Mouse (Mus musculus) midbrain, embryonic 14.5 days (tissue): ENCODE measurements at regions not wholly inside any gene's neighbourhood (a gene's known extent, or its start where the extent isn't known, plus 50 kb on each side); places are given as distances from the start of the nearest gene placed in this dataset.

Experiments used
- ATAC-seq: fragments of 200-750 bp; cut with Nextera tagmentation; 2 replicates; pipeline ENCODE4 v1.8.0; 2017; ENCODE audit warnings: moderate number of reproducible peaks, moderate library complexity; ENCODE audit not compliant: low FRiP score, low TSS enrichment
- DNase-seq: peaks from one replicate; pipeline ENCODE4 v3.0.0-alpha.2; 2015
- H3K27ac ChIP-seq: fragments of 300-500 bp; sonication (generic); replicated peaks from 2 replicates; pipeline ENCODE4 v1.5.1; 2014; ENCODE audit warnings: mild to moderate bottlenecking, low read depth, low read length, moderate library complexity
- H3K27me3 ChIP-seq: fragments of 300-500 bp; sonication (generic); 2 replicates; pipeline ENCODE4 v1.6.1; 2014; ENCODE audit warnings: low read length, control low read depth, mixed read lengths; ENCODE audit not compliant: control insufficient read depth, insufficient read depth
- H3K36me3 ChIP-seq: fragments of 300-500 bp; sonication (generic); 2 replicates; pipeline ENCODE4 v1.6.1; 2014; ENCODE audit warnings: low read length, control low read depth; ENCODE audit not compliant: control insufficient read depth, insufficient read depth
- H3K4me1 ChIP-seq: fragments of 300-500 bp; sonication (generic); 2 replicates; pipeline ENCODE4 v1.6.1; 2014; ENCODE audit warnings: mild to moderate bottlenecking, antibody characterized with exemption, low read length, control low read depth; ENCODE audit not compliant: control insufficient read depth, insufficient read depth
- H3K4me2 ChIP-seq: fragments of 300-500 bp; sonication (generic); 2 replicates; pipeline ENCODE4 v1.6.1; 2014; ENCODE audit warnings: mild to moderate bottlenecking, low read length, moderate library complexity
- H3K4me3 ChIP-seq: fragments of 300-500 bp; sonication (generic); replicated peaks from 2 replicates; pipeline ENCODE4 v1.5.1; 2014; ENCODE audit warnings: low read depth, low read length
- H3K9ac ChIP-seq: fragments of 300-500 bp; sonication (generic); replicated peaks from 2 replicates; pipeline ENCODE4 v1.6.1; 2014; ENCODE audit warnings: mild to moderate bottlenecking, low read length, moderate library complexity
- H3K9me3 ChIP-seq: fragments of 300-500 bp; sonication (generic); 2 replicates; pipeline ENCODE4 v1.6.1; 2016; ENCODE audit warnings: low read length, control low read depth, mixed read lengths; ENCODE audit not compliant: control insufficient read depth
- WGBS: fragments of 180-500 bp; shearing (Covaris S2); extraction: QIAGEN DNeasy Blood & Tissue Kit; methylation state at CpG from one replicate; pipeline ENCODE4 v1.1.7; 2014; 5-methylcytosine and 5-hydroxymethylcytosine counted together

- Histone ChIP-seq H3K36me3 (no peaks in the 10 kb centered on the region), H3K27ac (no peak overlapping the region), H3K4me1 (no peaks in the 10 kb centered on the region), H3K27me3 (no peaks in the 10 kb centered on the region), H3K9me3 (no peaks in the 10 kb centered on the region), H3K9ac (no peak overlapping the region), H3K4me3 (no peak overlapping the region), H3K4me2 (no peak overlapping the region)
- WGBS, result 93% methylated on average over 1 of the region's 1 CpGs
- ATAC-seq (no peak), DNase-seq (no peak)
Observed at GRCm38 (mm10) chr5:27963765-27964164, 107.4 kb upstream of the Insig1 start.

- Histone ChIP-seq H3K27me3 (no peaks in the 10 kb centered on the region), H3K27ac (no peak overlapping the region), H3K4me2 (no peak overlapping the region), H3K9ac (no peak overlapping the region), H3K4me1 (no peaks in the 10 kb centered on the region), H3K36me3 (no peaks in the 10 kb centered on the region), H3K9me3 (no peaks in the 10 kb centered on the region), H3K4me3 (no peak overlapping the region)
- 19% methylated on average over 2 of the region's 2 CpGs for WGBS
- DNase-seq (peak; percentile 84), ATAC-seq (peak; percentile 64; the same call in 1 of the 2 replicates)
Observed at GRCm38 (mm10) chr5:27995186-27995585, 76.0 kb upstream of the Insig1 start.

GRCm38 (mm10) chr5:27997751-27998150, 73.4 kb upstream of the Insig1 start:
- WGBS, result 93% methylated on average over 8 of the region's 8 CpGs

GRCm38 (mm10) chr5:28002922-28003321, 68.2 kb upstream of the Insig1 start:
- Histone ChIP-seq H3K4me2 (no peak overlapping the region), H3K9ac (no peak overlapping the region), H3K4me1 (no peaks in the 10 kb centered on the region), H3K27ac (no peak overlapping the region), H3K9me3 (no peaks in the 10 kb centered on the region), H3K36me3 (no peaks in the 10 kb centered on the region), H3K4me3 (no peak overlapping the region), H3K27me3 (no peaks in the 10 kb centered on the region)
- no peak for DNase-seq
- no peak; the same call in 1 of the 2 replicates for ATAC-seq
- 83% methylated on average over 1 of the region's 1 CpGs for WGBS

More at GRCm38 (mm10) chr5:27997751-27998150, 73.4 kb upstream of the Insig1 start:
- no peaks in the 10 kb centered on the region for H3K27me3 ChIP-seq
- H3K27ac ChIP-seq, result no peak overlapping the region
- no peaks in the 10 kb centered on the region for H3K4me1 ChIP-seq
- H3K4me2 ChIP-seq, result no peak overlapping the region
- H3K4me3 ChIP-seq, result no peak overlapping the region
- DNase-seq, result no peak
- no peak for ATAC-seq
- H3K9ac ChIP-seq, result no peak overlapping the region
- no peaks in the 10 kb centered on the region for H3K9me3 ChIP-seq
- H3K36me3 ChIP-seq, result no peaks in the 10 kb centered on the region

GRCm38 (mm10) chr5:28003756-28004486, 67.2 kb upstream of the Insig1 start:
- DNase-seq (no peak), ATAC-seq (no peak)
- Histone ChIP-seq H3K9ac (no peak overlapping the region), H3K4me3 (no peak overlapping the region), H3K4me2 (no peak overlapping the region), H3K36me3 (no peaks in the 10 kb centered on the region), H3K27ac (no peak overlapping the region), H3K27me3 (no peaks in the 10 kb centered on the region), H3K4me1 (no peaks in the 10 kb centered on the region), H3K9me3 (no peaks in the 10 kb centered on the region)
- 82% methylated on average over 6 of the region's 6 CpGs for WGBS

- H3K9me3 ChIP-seq, result no peaks in the 10 kb centered on the region
- H3K27me3 ChIP-seq, result no peaks in the 10 kb centered on the region
- no peak overlapping the region for H3K9ac ChIP-seq
- H3K36me3 ChIP-seq, result no peaks in the 10 kb centered on the region
- ATAC-seq, result no peak
- H3K4me2 ChIP-seq, result no peak overlapping the region
- H3K4me3 ChIP-seq, result no peak overlapping the region
- DNase-seq, result no peak
- H3K4me1 ChIP-seq, result no peaks in the 10 kb centered on the region
- no peak overlapping the region for H3K27ac ChIP-seq
Observed at GRCm38 (mm10) chr5:28004487-28004827, 66.7 kb upstream of the Insig1 start.

- no peaks in the 10 kb centered on the region for H3K27me3 ChIP-seq
- H3K4me2 ChIP-seq, result no peak overlapping the region
- no peaks in the 10 kb centered on the region for H3K36me3 ChIP-seq
- ATAC-seq (no peak), DNase-seq (no peak)
- H3K9me3 ChIP-seq, result no peaks in the 10 kb centered on the region
- no peak overlapping the region for H3K4me3 ChIP-seq
- H3K4me1 ChIP-seq, result no peaks in the 10 kb centered on the region
- no peak overlapping the region for H3K27ac ChIP-seq
- no peak overlapping the region for H3K9ac ChIP-seq
- WGBS, result 90% methylated on average over 4 of the region's 4 CpGs
Observed at GRCm38 (mm10) chr5:28009386-28009785, 61.8 kb upstream of the Insig1 start.

- H3K4me2 ChIP-seq, result no peak overlapping the region
- H3K36me3 ChIP-seq, result no peaks in the 10 kb centered on the region
- DNase-seq (no peak), ATAC-seq (no peak)
- WGBS, result 71% methylated on average over 2 of the region's 2 CpGs
- no peaks in the 10 kb centered on the region for H3K27me3 ChIP-seq
- H3K27ac ChIP-seq, result no peak overlapping the region
- no peak overlapping the region for H3K9ac ChIP-seq
- H3K9me3 ChIP-seq, result no peaks in the 10 kb centered on the region
- no peak overlapping the region for H3K4me3 ChIP-seq
- no peaks in the 10 kb centered on the region for H3K4me1 ChIP-seq
Observed at GRCm38 (mm10) chr5:28009871-28010270, 61.3 kb upstream of the Insig1 start.

GRCm38 (mm10) chr5:28010529-28010928, 60.6 kb upstream of the Insig1 start:
- Histone ChIP-seq H3K4me2 (no peak overlapping the region), H3K27me3 (no peaks in the 10 kb centered on the region), H3K9ac (no peak overlapping the region), H3K27ac (no peak overlapping the region), H3K4me3 (no peak overlapping the region), H3K9me3 (no peaks in the 10 kb centered on the region), H3K36me3 (no peaks in the 10 kb centered on the region), H3K4me1 (no peaks in the 10 kb centered on the region)
- DNase-seq (no peak), ATAC-seq (no peak)
- WGBS, result 95% methylated on average over 3 of the region's 3 CpGs
